Mouse (Mus musculus) midbrain, embryonic 10.5 days (tissue): ENCODE measurements around the gene Tbc1d2. TPM values are rescaled to one million over a fixed set of nuclear protein-coding genes. Genes with fewer than 3 reads are reported as not detected.

ENCODE experiments used
- DNase-seq: peaks from one replicate; pipeline ENCODE4 v3.0.0-alpha.2; 2017; ENCODE audit warnings: low spot score
- H3K27ac ChIP-seq: fragments of 300-500 bp; sonication (generic); replicated peaks from 2 replicates; pipeline ENCODE4 v1.5.1; 2016; ENCODE audit warnings: mild to moderate bottlenecking
- H3K27me3 ChIP-seq: fragments of 300-500 bp; sonication (generic); 2 replicates; pipeline ENCODE4 v1.6.1; 2016; ENCODE audit warnings: low read depth, mild to moderate bottlenecking; ENCODE audit not compliant: poor library complexity, severe bottlenecking
- H3K36me3 ChIP-seq: fragments of 300-500 bp; sonication (generic); 2 replicates; pipeline ENCODE4 v1.6.1; 2016; ENCODE audit warnings: mild to moderate bottlenecking, moderate library complexity
- H3K4me1 ChIP-seq: fragments of 300-500 bp; sonication (generic); 2 replicates; pipeline ENCODE4 v1.6.1; 2016
- H3K4me3 ChIP-seq: fragments of 300-500 bp; sonication (generic); 2 replicates; pipeline ENCODE4 v1.5.1; 2016; ENCODE audit warnings: mild to moderate bottlenecking, moderate library complexity
- H3K9me3 ChIP-seq: fragments of 300-500 bp; sonication (generic); replicated peaks from 2 replicates; pipeline ENCODE4 v1.6.1; 2016; ENCODE audit warnings: mild to moderate bottlenecking
- WGBS: fragments of 180-500 bp; shearing (Covaris S2); methylation state at CpG from one replicate; pipeline ENCODE4 v1.1.7; 2016; 5-methylcytosine and 5-hydroxymethylcytosine counted together
- polyA plus RNA-seq: library from polyadenylated mRNA; unstranded; fragments of >200 nt; fragmentation: Nextera tagmentation; extraction: Ambion mirVana; gene quantifications from 2 replicates; pipeline ENCODE4 v1.2.1, GENCODE M21; 2016

Gene Tbc1d2
- polyA plus RNA-seq, 1 experiment from 2014 or later: 0.65 TPM

- no peaks in the 10 kb centered on the region for H3K27me3 ChIP-seq
- no peak overlapping the region for H3K27ac ChIP-seq
- peaks cover 14% of the 10 kb centered on the region for H3K4me1 ChIP-seq
- WGBS: 90% methylated on average over 8 of the region's 8 CpGs
- DNase-seq: no peak
- no peak overlapping the region for H3K4me3 ChIP-seq
- H3K36me3 ChIP-seq: no peaks in the 10 kb centered on the region
- H3K9me3 ChIP-seq: peaks cover 10% of the 10 kb centered on the region; the same call in 1 of the 2 replicates
These were observed 81.8 kb downstream of the Tbc1d2 start for GRCm38 (mm10) chr4:46568169-46568568.

- Histone ChIP-seq H3K4me3 (no peak overlapping the region), H3K36me3 (no peaks in the 10 kb centered on the region), H3K4me1 (peaks cover 14% of the 10 kb centered on the region), H3K9me3 (peaks cover 8% of the 10 kb centered on the region; the same call in 1 of the 2 replicates), H3K27me3 (no peaks in the 10 kb centered on the region), H3K27ac (no peak overlapping the region)
- DNase-seq: no peak
- WGBS: 81% methylated on average over 8 of the region's 8 CpGs
These were observed 82.9 kb downstream of the Tbc1d2 start for GRCm38 (mm10) chr4:46566931-46567671.

- no peak overlapping the region for H3K27ac ChIP-seq
- DNase-seq: no peak
- H3K4me3 ChIP-seq: no peak overlapping the region
- peaks cover 14% of the 10 kb centered on the region for H3K4me1 ChIP-seq
- WGBS: 95% methylated on average over 4 of the region's 4 CpGs
- no peaks in the 10 kb centered on the region for H3K27me3 ChIP-seq
- no peaks in the 10 kb centered on the region for H3K36me3 ChIP-seq
- no peaks in the 10 kb centered on the region for H3K9me3 ChIP-seq
These were observed 84.5 kb downstream of the Tbc1d2 start for GRCm38 (mm10) chr4:46565393-46565955.

- no peaks in the 10 kb centered on the region for H3K9me3 ChIP-seq
- peaks cover 4% of the 10 kb centered on the region for H3K4me1 ChIP-seq
- H3K36me3 ChIP-seq: no peaks in the 10 kb centered on the region
- no peak overlapping the region for H3K4me3 ChIP-seq
- WGBS: 89% methylated on average over 4 of the region's 4 CpGs
- DNase-seq: no peak
- H3K27ac ChIP-seq: no peak overlapping the region
- H3K27me3 ChIP-seq: no peaks in the 10 kb centered on the region
These were observed 85.8 kb downstream of the Tbc1d2 start for GRCm38 (mm10) chr4:46564247-46564646.

- no peaks in the 10 kb centered on the region for H3K36me3 ChIP-seq
- no peak overlapping the region for H3K4me3 ChIP-seq
- no peak overlapping the region for H3K27ac ChIP-seq
- no peaks in the 10 kb centered on the region for H3K9me3 ChIP-seq
- WGBS: 69% methylated on average over 10 of the region's 10 CpGs
- DNase-seq: no peak
- 0 out of 2 replicates have a peak, but pooled peaks cover 3% of the 10 kb centered on the region for H3K4me1 ChIP-seq
- H3K27me3 ChIP-seq: no peaks in the 10 kb centered on the region
These were observed 86.2 kb downstream of the Tbc1d2 start for GRCm38 (mm10) chr4:46563847-46564246.

- peaks cover 8% of the 10 kb centered on the region; the same call in 1 of the 2 replicates for H3K4me1 ChIP-seq
- H3K9me3 ChIP-seq: no peaks in the 10 kb centered on the region
- no peak overlapping the region for H3K27ac ChIP-seq
- no peaks in the 10 kb centered on the region for H3K36me3 ChIP-seq
- no peak for DNase-seq
- 97% methylated on average over 14 of the region's 14 CpGs for WGBS
- no peak overlapping the region for H3K4me3 ChIP-seq
- no peaks in the 10 kb centered on the region for H3K27me3 ChIP-seq
These were observed 87.2 kb downstream of the Tbc1d2 start for GRCm38 (mm10) chr4:46562841-46563240.

- Histone ChIP-seq H3K4me3 (no peak overlapping the region), H3K9me3 (no peaks in the 10 kb centered on the region), H3K36me3 (no peaks in the 10 kb centered on the region), H3K4me1 (peaks cover 8% of the 10 kb centered on the region; the same call in 1 of the 2 replicates), H3K27ac (no peak overlapping the region), H3K27me3 (no peaks in the 10 kb centered on the region)
- 78% methylated on average over 5 of the region's 5 CpGs for WGBS
- DNase-seq: no peak
These were observed 88.0 kb downstream of the Tbc1d2 start for GRCm38 (mm10) chr4:46562037-46562436.

GRCm38 (mm10) chr4:46560069-46560705, 89.8 kb downstream of the Tbc1d2 start:
- no peak for DNase-seq
- H3K36me3 ChIP-seq: no peaks in the 10 kb centered on the region
- no peaks in the 10 kb centered on the region for H3K9me3 ChIP-seq
- WGBS: 86% methylated on average over 14 of the region's 14 CpGs
- 0 out of 2 replicates have a peak, but pooled peaks cover 3% of the 10 kb centered on the region for H3K27me3 ChIP-seq
- no peak overlapping the region for H3K27ac ChIP-seq
- H3K4me1 ChIP-seq: peaks cover 8% of the 10 kb centered on the region; the same call in 1 of the 2 replicates
- H3K4me3 ChIP-seq: no peak overlapping the region

- Histone ChIP-seq H3K36me3 (no peaks in the 10 kb centered on the region), H3K27ac (no peak overlapping the region; the same call in 1 of the 2 replicates), H3K27me3 (0 out of 2 replicates have a peak, but pooled peaks cover 3% of the 10 kb centered on the region), H3K4me3 (no peak overlapping the region), H3K9me3 (no peaks in the 10 kb centered on the region), H3K4me1 (peaks cover 7% of the 10 kb centered on the region; the same call in 1 of the 2 replicates)
- WGBS: 84% methylated on average over 22 of the region's 22 CpGs
- no peak for DNase-seq
These were observed 91.0 kb downstream of the Tbc1d2 start for GRCm38 (mm10) chr4:46558672-46559667.

GRCm38 (mm10) chr4:46556933-46557332, 93.1 kb downstream of the Tbc1d2 start:
- Histone ChIP-seq H3K36me3 (no peaks in the 10 kb centered on the region), H3K9me3 (no peaks in the 10 kb centered on the region), H3K4me1 (peaks cover 5% of the 10 kb centered on the region; the same call in 1 of the 2 replicates), H3K27me3 (0 out of 2 replicates have a peak, but pooled peaks cover 3% of the 10 kb centered on the region), H3K27ac (no peak overlapping the region), H3K4me3 (no peak overlapping the region)
- WGBS: 80% methylated on average over 3 of the region's 3 CpGs
- no peak for DNase-seq

GRCm38 (mm10) chr4:46555762-46556161, 94.2 kb downstream of the Tbc1d2 start:
- Histone ChIP-seq H3K9me3 (no peaks in the 10 kb centered on the region), H3K4me3 (no peak overlapping the region), H3K27ac (no peak overlapping the region), H3K4me1 (peaks cover 5% of the 10 kb centered on the region; the same call in 1 of the 2 replicates), H3K27me3 (0 out of 2 replicates have a peak, but pooled peaks cover 3% of the 10 kb centered on the region), H3K36me3 (no peaks in the 10 kb centered on the region)
- no peak for DNase-seq
- WGBS: 86% methylated on average over 9 of the region's 9 CpGs
